Mouse (Mus musculus) MEL (cell line): ENCODE data around the gene Cyp2c70. TPM values are rescaled to one million over a fixed set of nuclear protein-coding genes. Genes with fewer than 3 reads are reported as not detected.
"Not testable (repeated sequence)": the region's sequence is repeated elsewhere in the genome, so short reads cannot be mapped to it uniquely, and the experiment has no call there.

ENCODE experiments used
- DNase-seq: peaks from one replicate; pipeline ENCODE4 v3.0.0; 2011; ENCODE audit warnings: low read depth, low spot score
- H3K27ac ChIP-seq: 2 replicates; pipeline ENCODE4 v1.5.1; 2012; ENCODE audit warnings: low read depth, mild to moderate bottlenecking, control low read depth, low read length, moderate library complexity; ENCODE audit not compliant: control insufficient read depth
- H3K27me3 ChIP-seq, 2 experiments: fragments of 150-350 bp in 1 of 2; sonication (generic) in 1 of 2; 2 replicates each; pipeline ENCODE4 v1.6.1; 2012; ENCODE audit warnings: low read length in 2 of 2, mild to moderate bottlenecking in 2 of 2, improper control_type of control experiment in 1 of 2, moderate library complexity in 1 of 2; ENCODE audit not compliant: insufficient read depth in 2 of 2, control insufficient read depth in 1 of 2
- H3K36me3 ChIP-seq, 2 experiments: 2 replicates each; pipeline ENCODE4 v1.6.1; 2012 to 2014; ENCODE audit warnings: low read length in 2 of 2, improper control_type of control experiment in 1 of 2, inconsistent platforms in 1 of 2, mild to moderate bottlenecking in 1 of 2; ENCODE audit not compliant: insufficient read depth in 2 of 2, control insufficient read depth in 1 of 2
- H3K4me1 ChIP-seq, 2 experiments: fragments of 150-350 bp in 1 of 2; sonication (generic) in 1 of 2; 2 replicates each; pipeline ENCODE4 v1.6.1; 2012; ENCODE audit warnings: low read length in 2 of 2, improper control_type of control experiment in 1 of 2, mild to moderate bottlenecking in 1 of 2; ENCODE audit not compliant: insufficient read depth in 2 of 2, control insufficient read depth in 1 of 2
- H3K4me3 ChIP-seq, 2 experiments: fragments of 150-350 bp in 1 of 2; sonication (generic) in 1 of 2; 2 replicates each; pipeline ENCODE4 v1.5.1; 2012; ENCODE audit warnings: low read depth in 2 of 2, low read length in 2 of 2, mild to moderate bottlenecking in 2 of 2, moderate library complexity in 2 of 2, control low read depth in 1 of 2, improper control_type of control experiment in 1 of 2; ENCODE audit not compliant: control insufficient read depth in 1 of 2, insufficient read depth in 1 of 2
- H3K79me2 ChIP-seq: 2 replicates; pipeline ENCODE4 v1.6.1; 2012; ENCODE audit warnings: mild to moderate bottlenecking, low read length, moderate library complexity; ENCODE audit not compliant: control insufficient read depth, poor library complexity, insufficient read depth
- H3K9ac ChIP-seq: 2 replicates; pipeline ENCODE4 v1.6.1; 2012; ENCODE audit warnings: low read depth, mild to moderate bottlenecking, control low read depth, low read length, moderate library complexity; ENCODE audit not compliant: control insufficient read depth, poor library complexity, severe bottlenecking
- H3K9me3 ChIP-seq: fragments of 150-350 bp; sonication (generic); replicated peaks from 2 replicates; pipeline ENCODE4 v1.6.1; 2012; ENCODE audit warnings: mild to moderate bottlenecking, low read length, improper control_type of control experiment, moderate library complexity; ENCODE audit not compliant: insufficient read depth
- CHD1 ChIP-seq: IDR thresholded peaks from 2 replicates; pipeline ENCODE4 v1.6.1; 2012; ENCODE audit warnings: low read depth, mild to moderate bottlenecking, inconsistent platforms, low read length, improper control_type of control experiment
- E2F4 ChIP-seq: IDR thresholded peaks from 2 replicates; pipeline ENCODE4 v1.6.1; 2011; ENCODE audit warnings: low read depth, low read length, improper control_type of control experiment, borderline replicate concordance
- ZKSCAN1 ChIP-seq: IDR thresholded peaks from 2 replicates; pipeline ENCODE4 v1.6.1; 2012; ENCODE audit warnings: low read depth, mild to moderate bottlenecking, inconsistent platforms, low read length, improper control_type of control experiment, moderate library complexity
- polyA plus RNA-seq, 2 experiments: library from polyadenylated mRNA; stranded (reverse) in 1 of 2; unstranded in 1 of 2; fragments of >175 nt in 1 of 2; fragments of >200 nt in 1 of 2; gene quantifications; 2 replicates each; pipeline versions ENCODE4 v1.2.1 to v1.2.4; 2012; ENCODE audit warnings: low replicate concordance in 2 of 2, low read depth in 1 of 2; ENCODE audit not compliant: insufficient read length in 2 of 2, insufficient read depth in 1 of 2, missing spikeins in 1 of 2
- total RNA-seq: library from RNA; depleted of rRNA; stranded (reverse); fragments of 300-350 nt; gene quantifications from 2 replicates; pipeline ENCODE4 v1.2.3, GENCODE M21; 2012; rRNA removed

The Cyp2c70 gene
- total and polyA plus RNA-seq, 3 experiments: not detected

DNA sequence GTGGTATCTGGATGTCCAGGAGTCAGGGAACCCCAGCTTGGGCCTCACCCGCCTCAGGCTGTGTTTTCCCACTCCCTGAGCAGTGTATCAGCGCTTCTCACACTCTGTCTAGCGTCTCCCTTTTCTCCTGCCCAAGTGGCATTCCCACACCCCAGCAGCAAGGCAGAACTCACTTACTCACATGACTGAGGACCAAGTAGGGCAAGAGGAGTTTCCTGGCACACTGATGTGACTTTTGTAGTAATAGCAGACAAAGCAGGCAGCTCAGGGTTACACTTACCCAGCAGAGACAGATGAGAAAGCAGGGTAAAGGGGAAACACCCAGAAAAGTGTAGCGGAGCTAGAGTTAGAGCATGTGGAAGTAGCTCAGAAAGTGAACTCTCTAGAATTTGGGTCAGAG is 8.8 kb downstream of the Cyp2c70 start:
- Histone ChIP-seq H3K27ac (no peak overlapping the region), H3K4me1 (no peaks in the 10 kb centered on the region), H3K9me3 (no peaks in the 10 kb centered on the region), H3K4me3 (no peak overlapping the region), H3K27me3 (no peaks in the 10 kb centered on the region), H3K9ac (no peak overlapping the region), H3K79me2 (no peaks in the 10 kb centered on the region), H3K36me3 (no peaks in the 10 kb centered on the region)
- TF ChIP-seq ZKSCAN1: no peak
- TF ChIP-seq E2F4: no peak
- TF ChIP-seq CHD1: no peak
- no peak for DNase-seq

DNA sequence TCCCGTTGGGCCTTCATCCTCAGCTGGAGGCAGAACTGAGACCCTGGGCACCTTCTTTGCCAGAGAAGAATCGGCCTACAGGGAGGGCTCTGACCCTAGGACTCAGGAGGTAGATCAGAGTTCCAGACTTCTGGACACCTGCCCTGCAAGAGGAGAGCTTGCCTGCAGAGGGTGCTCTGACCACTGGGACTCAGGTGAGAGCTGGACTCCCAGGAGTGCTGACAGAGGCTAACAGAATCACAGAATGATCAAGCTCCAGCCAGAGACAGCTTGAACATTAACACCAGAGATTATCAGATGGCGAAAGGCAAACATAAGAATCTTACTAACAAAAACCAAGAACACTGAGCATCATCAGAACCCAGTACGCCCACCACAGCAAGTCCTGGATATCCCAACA is 18.7 kb downstream of the Cyp2c70 start:
- DNase-seq, H3K27ac ChIP-seq, H3K4me3 ChIP-seq, H3K79me2 ChIP-seq, H3K9me3 ChIP-seq, H3K9ac ChIP-seq, H3K27me3 ChIP-seq, H3K4me1 ChIP-seq, H3K36me3 ChIP-seq: not testable (repeated sequence)

DNA sequence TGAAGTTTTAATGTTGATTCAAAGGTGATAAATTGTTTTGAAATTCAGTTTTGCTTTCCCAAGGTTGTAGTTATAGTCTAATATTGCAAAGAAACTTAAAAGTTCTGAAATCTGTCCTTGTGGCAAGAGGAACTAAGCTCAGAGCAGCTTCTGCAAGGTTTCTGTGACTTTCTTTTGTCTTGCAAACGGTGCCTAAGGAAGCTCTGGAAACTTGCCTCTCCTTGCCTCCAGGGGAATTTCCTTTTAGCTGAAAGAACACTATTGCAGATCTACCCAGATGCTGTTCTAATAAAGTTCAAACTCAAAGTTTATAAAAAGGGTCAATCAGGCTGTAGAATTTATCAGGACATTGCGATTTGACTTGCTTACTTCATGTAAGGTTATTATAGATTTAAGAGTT is 60.1 kb downstream of the Cyp2c70 start:
- H3K27ac ChIP-seq, H3K4me3 ChIP-seq, H3K4me1 ChIP-seq, DNase-seq, H3K79me2 ChIP-seq, H3K36me3 ChIP-seq, H3K9me3 ChIP-seq, H3K9ac ChIP-seq, H3K27me3 ChIP-seq: not testable (repeated sequence)

DNA sequence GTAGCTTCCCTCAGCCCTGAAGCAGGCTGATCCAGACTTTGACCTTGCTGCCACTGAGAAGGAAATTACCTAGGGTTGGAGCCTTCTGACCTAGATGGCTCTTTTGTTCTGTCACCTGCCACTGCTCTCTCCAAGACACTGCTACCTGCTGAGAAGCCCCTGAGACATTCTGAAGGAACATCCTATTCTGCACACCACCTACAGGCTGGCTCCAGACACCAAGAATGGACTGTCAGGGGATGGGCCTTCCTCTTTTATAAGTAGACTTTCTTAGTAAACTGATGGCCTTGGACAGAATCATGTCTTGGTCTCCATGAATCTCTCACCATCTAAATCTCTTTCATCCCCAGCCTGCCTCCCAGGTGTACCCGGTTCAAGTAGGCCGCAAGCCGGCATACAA is 62.0 kb downstream of the Cyp2c70 start:
- not testable (repeated sequence) for H3K4me1 ChIP-seq, DNase-seq, H3K9me3 ChIP-seq, H3K9ac ChIP-seq, H3K27me3 ChIP-seq, H3K4me3 ChIP-seq, H3K36me3 ChIP-seq, H3K79me2 ChIP-seq, H3K27ac ChIP-seq

DNA sequence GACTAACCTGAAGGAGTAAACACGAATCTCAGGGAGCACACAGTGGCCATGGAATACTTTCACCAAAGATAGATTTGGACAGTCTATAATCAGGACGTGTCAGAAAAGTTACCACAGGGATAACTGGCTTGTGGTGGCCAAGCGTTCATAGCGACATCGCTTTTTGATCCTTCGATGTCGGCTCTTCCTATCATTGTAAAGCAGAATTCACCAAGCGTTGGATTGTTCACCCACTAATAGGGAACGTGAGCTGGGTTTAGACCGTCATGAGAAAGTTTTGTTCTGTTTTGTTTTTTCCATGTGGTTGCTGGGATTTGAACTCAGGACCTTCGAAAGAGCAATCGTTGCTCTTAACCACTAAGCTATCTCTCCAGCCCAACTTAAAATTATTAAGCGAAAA is 67.5 kb downstream of the Cyp2c70 start:
- not testable (repeated sequence) for H3K36me3 ChIP-seq, H3K4me1 ChIP-seq, DNase-seq, H3K27ac ChIP-seq, H3K27me3 ChIP-seq, H3K79me2 ChIP-seq, H3K9ac ChIP-seq, H3K4me3 ChIP-seq, H3K9me3 ChIP-seq

Other genes starting within 250 kb of the Cyp2c70 start
- not detected in 2 replicates for gene Cyp2c37, start 194.9 kb downstream of the Cyp2c70 start, total RNA-seq
- gene Cyp2c37, start 194.9 kb downstream of the Cyp2c70 start, polyA plus RNA-seq: not detected
- gene Cyp2c54, start 113.5 kb downstream of the Cyp2c70 start, total RNA-seq: not detected in 2 replicates
- not detected for gene Cyp2c54, start 113.5 kb downstream of the Cyp2c70 start, polyA plus RNA-seq
- not detected in 2 replicates for gene Cyp2c50, start 97.6 kb downstream of the Cyp2c70 start, total RNA-seq
- not detected for gene Cyp2c50, start 97.6 kb downstream of the Cyp2c70 start, polyA plus RNA-seq
- not detected in 2 replicates for gene Pdlim1, start 84.5 kb upstream of the Cyp2c70 start, total RNA-seq
- gene Pdlim1, start 84.5 kb upstream of the Cyp2c70 start, polyA plus RNA-seq: not detected